Mouse (Mus musculus) forebrain, embryonic 11.5 days (tissue): ENCODE results near the gene Mest. TPM values are rescaled to one million over a fixed set of nuclear protein-coding genes. Genes with fewer than 3 reads are reported as not detected.

Source experiments
- ATAC-seq: fragments of 200-750 bp; cut with Nextera tagmentation; replicated peaks from 2 replicates; pipeline ENCODE4 v1.8.0; 2017; ENCODE audit warnings: moderate TSS enrichment; ENCODE audit not compliant: low FRiP score
- DNase-seq: peaks from one replicate; pipeline ENCODE4 v3.0.0-alpha.2; 2017; ENCODE audit warnings: low spot score
- H3K27ac ChIP-seq: fragments of 300-500 bp; sonication (generic); 2 replicates; pipeline ENCODE4 v1.5.1; 2014; ENCODE audit warnings: low read depth, low read length
- H3K27me3 ChIP-seq: fragments of 300-500 bp; sonication (generic); 2 replicates; pipeline ENCODE4 v1.6.1; 2014; ENCODE audit warnings: mild to moderate bottlenecking, low read length, mixed read lengths; ENCODE audit not compliant: control insufficient read depth, insufficient read depth
- H3K36me3 ChIP-seq: fragments of 300-500 bp; sonication (generic); 2 replicates; pipeline ENCODE4 v1.6.1; 2014; ENCODE audit warnings: mild to moderate bottlenecking, low read length, moderate library complexity, mixed read lengths; ENCODE audit not compliant: control insufficient read depth, insufficient read depth
- H3K4me1 ChIP-seq: fragments of 300-500 bp; sonication (generic); replicated peaks from 2 replicates; pipeline ENCODE4 v1.6.1; 2014; ENCODE audit warnings: low read length, mixed read lengths; ENCODE audit not compliant: control insufficient read depth, insufficient read depth
- H3K4me2 ChIP-seq: fragments of 300-500 bp; sonication (generic); 2 replicates; pipeline ENCODE4 v1.6.1; 2014; ENCODE audit warnings: low read depth, mild to moderate bottlenecking, low read length, moderate library complexity, mixed read lengths; ENCODE audit not compliant: severe bottlenecking
- H3K4me3 ChIP-seq: fragments of 300-500 bp; sonication (generic); 2 replicates; pipeline ENCODE4 v1.5.1; 2014; ENCODE audit warnings: low read depth, low read length
- H3K9ac ChIP-seq: fragments of 300-500 bp; sonication (generic); 2 replicates; pipeline ENCODE4 v1.6.1; 2014; ENCODE audit warnings: low read length
- H3K9me3 ChIP-seq: fragments of 300-500 bp; sonication (generic); 2 replicates; pipeline ENCODE4 v1.6.1; 2016; ENCODE audit warnings: low read length, mixed read lengths; ENCODE audit not compliant: control insufficient read depth
- WGBS: fragments of 180-500 bp; shearing (Covaris S2); extraction: QIAGEN DNeasy Blood & Tissue Kit; methylation state at CpG from one replicate; pipeline ENCODE4 v1.1.7; 2014; 5-methylcytosine and 5-hydroxymethylcytosine counted together
- microRNA counts: library from miRNA; unstranded; fragments of <30 nt; microRNA quantifications from one replicate; lab custom pipeline; 2015
- microRNA-seq: library from miRNA; unstranded; fragments of <30 nt; microRNA quantifications from one replicate; pipeline ENCODE4, GENCODE M21; 2016; ENCODE audit not compliant: insufficient number of aligned reads
- polyA plus RNA-seq: library from polyadenylated mRNA; unstranded; fragments of >200 nt; fragmentation: Nextera tagmentation; extraction: Ambion mirVana; gene quantifications from 2 replicates; pipeline ENCODE4 v1.2.1, GENCODE M21; 2014

Mest gene
- polyA plus RNA-seq, 1 experiment from 2014 or later = 1,661 TPM

- Histone ChIP-seq H3K36me3 (peaks cover 8% of the 10 kb centered on the region; the same call in 1 of the 2 replicates), H3K4me3 (no peak overlapping the region), H3K9ac (no peak overlapping the region), H3K4me1 (no peaks in the 10 kb centered on the region), H3K9me3 (no peaks in the 10 kb centered on the region), H3K27me3 (no peaks in the 10 kb centered on the region), H3K4me2 (no peak overlapping the region), H3K27ac (no peak overlapping the region)
- DNase-seq (no peak), ATAC-seq (no peak)
- 88% methylated on average over 6 of the region's 6 CpGs for WGBS
These were observed 27.1 kb downstream of the Mest start for GRCm38 (mm10) chr6:30750482-30750881.

- Histone ChIP-seq H3K27ac (no peak overlapping the region), H3K9ac (no peak overlapping the region), H3K9me3 (no peaks in the 10 kb centered on the region), H3K4me2 (no peak overlapping the region), H3K4me3 (no peak overlapping the region), H3K4me1 (no peaks in the 10 kb centered on the region), H3K36me3 (peaks cover 8% of the 10 kb centered on the region; the same call in 1 of the 2 replicates), H3K27me3 (no peaks in the 10 kb centered on the region)
- WGBS = 84% methylated on average over 2 of the region's 2 CpGs
- DNase-seq (no peak), ATAC-seq (no peak)
These were observed 27.9 kb downstream of the Mest start for GRCm38 (mm10) chr6:30751209-30751608.

MicroRNA genes within 50 kb of the gene (microRNA counts, 519-probe panel; counts per million panel counts)
- microRNA mmu-miR-335-3p (lab: Ali Mortazavi, UCI) = 5,771 counts per million, percentile 75 among the panel's probes with 10 or more counts
- 7,133 counts per million, percentile 93 among the panel's probes with 10 or more counts for microRNA mmu-miR-335-5p (lab: Ali Mortazavi, UCI)

Small RNAs within 50 kb of the gene (microRNA-seq; reads per million reads assigned to microRNA genes)
- 94,199 reads per million, percentile 100 among the genes with 10 or more reads in this experiment for gene Mir335

Other genes with a start within 250 kb of the Mest start
- gene Tmem209, start 213.8 kb upstream of the Mest start, polyA plus RNA-seq = 54.2 and 60.2 TPM in 2 replicates
- not detected in 2 replicates for gene Ssmem1, start 213.7 kb upstream of the Mest start, polyA plus RNA-seq
- gene Cpa2, start 182.0 kb upstream of the Mest start, polyA plus RNA-seq = 4.0 TPM in 2 replicates
- gene Cpa4, start 155.2 kb upstream of the Mest start, polyA plus RNA-seq = 5.4 and 5.6 TPM in 2 replicates
- gene Cpa5, start 112.5 kb upstream of the Mest start, polyA plus RNA-seq = 0.15 and 0.72 TPM in 2 replicates
- 0.16 TPM in 1 of 2 replicates, not detected in the other for gene Cpa1, start 84.3 kb upstream of the Mest start, polyA plus RNA-seq
- gene Cep41, start 29.8 kb upstream of the Mest start, polyA plus RNA-seq = 21.6 and 24.1 TPM in 2 replicates
- 41.5 and 44.5 TPM in 2 replicates for gene Copg2, start 173.2 kb downstream of the Mest start, polyA plus RNA-seq
- not detected in 2 replicates for gene Tsga13, start 192.0 kb downstream of the Mest start, polyA plus RNA-seq
- gene Klf14, start 235.5 kb downstream of the Mest start, polyA plus RNA-seq = 0.33 and 0.35 TPM in 2 replicates